Mouse (Mus musculus): ENCODE results near the gene Scp2. TPM values are rescaled to one million over a fixed set of nuclear protein-coding genes. Genes with fewer than 3 reads are reported as not detected.
"Not testable (repeated sequence)": the region's sequence is repeated elsewhere in the genome, so short reads cannot be mapped to it uniquely, and the experiment has no call there.

The Scp2 gene
- 138 TPM in 2 replicates for polyA plus RNA-seq (2016; fragmentation: Nextera tagmentation; extraction: Ambion mirVana)

DNA sequence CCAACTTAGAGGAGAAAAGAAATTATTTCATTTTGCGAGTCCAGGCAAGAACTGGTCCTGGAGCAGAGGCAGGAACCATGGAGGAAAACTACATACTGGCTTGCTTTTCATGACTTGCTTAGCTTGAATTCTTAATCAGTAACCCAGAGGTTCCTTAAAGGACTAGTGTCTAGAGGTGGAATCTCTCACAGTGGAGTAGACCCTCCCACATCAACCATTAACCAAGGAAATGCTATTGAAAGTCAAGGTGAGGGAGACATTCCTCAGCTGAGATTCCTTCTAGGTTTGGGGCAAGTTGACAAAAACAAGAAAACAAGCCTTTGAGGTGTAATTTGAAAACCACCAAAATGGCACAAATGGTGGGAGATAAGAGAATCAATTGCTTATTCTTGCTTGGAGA is at the start of gene Scp2:
Gene Scp2, minus strand, starts transcription at position 119 of the 400 bp plus-strand sequence.
- WGBS = 94% methylated on average over 1 of the region's 1 CpGs
- H3K27me3 ChIP-seq (ENCODE audit: low read depth, poor library complexity, severe bottlenecking) = no peaks in the 10 kb centered on the region
- H3K4me3 ChIP-seq = no peak within 1 kb of the TSS
- no peak for DNase-seq (ENCODE audit: low spot score)
- no peaks in the 10 kb centered on the region for H3K4me1 ChIP-seq
- no peak within 1 kb of the TSS for H3K27ac ChIP-seq
- H3K36me3 ChIP-seq = no peaks in the 10 kb centered on the region
- no peaks in the 10 kb centered on the region for H3K9me3 ChIP-seq (replicated peaks)

- no peak for DNase-seq (ENCODE audit: low spot score)
- 75% methylated on average over 2 of the region's 2 CpGs for WGBS
- Histone ChIP-seq H3K9me3 (replicated peaks) (no peaks in the 10 kb centered on the region), H3K4me1 (0 out of 2 replicates have a peak, but pooled peaks cover 3% of the 10 kb centered on the region), H3K4me3 (no peak overlapping the region), H3K36me3 (no peaks in the 10 kb centered on the region), H3K27me3 (ENCODE audit: low read depth, poor library complexity, severe bottlenecking) (no peaks in the 10 kb centered on the region), H3K27ac (no peak overlapping the region)
These were observed 48.1 kb upstream of the Scp2 start for GRCm38 (mm10) chr4:108192821-108193323.

- no peak overlapping the region for H3K27ac ChIP-seq
- no peaks in the 10 kb centered on the region for H3K36me3 ChIP-seq
- H3K27me3 ChIP-seq (ENCODE audit: low read depth, poor library complexity, severe bottlenecking) = no peaks in the 10 kb centered on the region
- H3K4me3 ChIP-seq = no peak overlapping the region
- no peaks in the 10 kb centered on the region for H3K9me3 ChIP-seq (replicated peaks)
- WGBS = 44% methylated on average over 1 of the region's 1 CpGs
- no peak for DNase-seq (ENCODE audit: low spot score)
- no peaks in the 10 kb centered on the region for H3K4me1 ChIP-seq
These were observed 37.5 kb upstream of the Scp2 start for GRCm38 (mm10) chr4:108182278-108182677.

DNA sequence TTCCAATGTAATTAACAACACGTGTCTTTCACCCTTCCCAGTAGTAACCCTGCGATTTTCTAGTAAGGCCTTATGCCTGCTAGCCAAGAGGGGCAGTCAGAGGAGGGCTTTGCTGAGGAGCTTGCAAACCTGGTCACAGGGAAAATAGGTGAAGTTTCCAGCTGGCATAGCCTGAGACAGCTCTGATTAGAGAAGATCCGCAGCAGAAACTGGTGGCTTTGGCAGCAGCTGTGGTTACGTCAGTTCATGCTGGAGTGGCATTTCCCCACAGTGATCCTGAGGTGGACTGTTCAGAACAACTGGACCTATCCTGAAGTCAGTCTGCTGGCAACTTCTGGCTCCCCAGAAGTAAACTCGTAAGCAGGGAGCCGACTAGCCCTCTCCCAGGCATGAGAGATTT is 23.3 kb upstream of the Scp2 start:
- Histone ChIP-seq H3K27ac (no peak overlapping the region), H3K4me1 (peaks cover 9% of the 10 kb centered on the region), H3K36me3 (peaks cover 13% of the 10 kb centered on the region), H3K27me3 (ENCODE audit: low read depth, poor library complexity, severe bottlenecking) (peaks cover 19% of the 10 kb centered on the region), H3K9me3 (replicated peaks) (no peaks in the 10 kb centered on the region), H3K4me3 (no peak overlapping the region)
- DNase-seq (ENCODE audit: low spot score) = no peak
- WGBS = 81% methylated on average over 6 of the region's 6 CpGs

DNA sequence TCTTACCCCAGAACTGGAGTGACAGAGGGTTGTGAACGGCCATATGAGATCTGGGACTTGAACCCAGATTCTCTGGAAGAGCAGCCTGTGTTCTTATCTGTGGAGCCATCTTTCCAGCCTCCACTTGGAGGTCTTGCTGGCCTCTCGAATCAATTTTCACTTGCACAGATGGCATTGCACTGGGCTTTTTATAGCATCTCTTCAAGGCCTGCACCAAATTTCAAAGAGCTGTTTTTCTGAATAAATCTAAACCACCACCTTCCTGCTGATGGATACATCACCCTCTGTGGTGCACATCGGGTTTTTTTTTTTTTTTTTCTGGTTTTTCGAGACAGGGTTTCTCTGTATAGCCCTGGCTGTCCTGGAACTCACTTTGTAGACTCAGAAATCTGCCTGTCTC is 22.1 kb upstream of the Scp2 start:
- Histone ChIP-seq H3K36me3 (peaks cover 13% of the 10 kb centered on the region), H3K4me1 (peaks cover 9% of the 10 kb centered on the region), H3K27me3 (ENCODE audit: low read depth, poor library complexity, severe bottlenecking) (peaks cover 19% of the 10 kb centered on the region), H3K9me3 (replicated peaks) (no peaks in the 10 kb centered on the region), H3K27ac (no peak overlapping the region), H3K4me3 (no peak overlapping the region)
- no peak for DNase-seq (ENCODE audit: low spot score)
- WGBS = 87% methylated on average over 4 of the region's 4 CpGs

DNA sequence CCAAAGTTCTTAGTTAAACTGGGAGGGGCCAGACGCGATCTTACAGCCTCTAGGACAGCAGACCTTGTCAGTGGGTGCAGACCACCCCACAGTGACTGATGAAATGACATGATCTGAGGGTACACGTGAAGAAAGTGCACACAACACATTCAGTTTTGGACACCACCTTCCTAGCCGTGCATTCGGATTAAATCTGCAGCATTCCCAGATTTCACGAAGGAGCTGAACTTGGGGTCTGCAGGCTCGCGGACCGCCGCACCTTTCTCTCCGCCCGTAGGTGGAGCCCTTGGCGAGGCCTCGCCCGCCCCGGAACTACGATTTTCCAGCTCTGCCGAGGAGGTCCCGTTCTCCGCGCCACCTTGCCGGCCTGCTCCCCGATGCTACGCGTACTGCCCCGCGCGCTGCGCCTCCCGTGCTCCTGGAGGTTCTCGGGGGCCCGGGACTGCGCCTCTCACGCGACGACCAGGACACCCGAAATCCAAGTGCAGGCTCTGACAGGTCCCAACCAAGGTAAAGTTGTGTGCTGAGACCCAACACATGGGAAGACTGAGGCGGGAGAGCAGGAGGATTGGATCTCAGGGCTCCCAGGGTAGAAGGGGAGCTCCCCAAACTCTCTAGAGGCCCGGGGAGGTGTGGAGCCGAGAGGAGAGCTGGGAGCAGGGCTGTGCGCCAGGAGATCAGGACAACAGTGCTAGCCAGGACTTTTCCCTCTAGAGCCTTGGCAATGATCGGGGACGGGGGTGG is 20.5 kb upstream of the Scp2 start, which contains the start of gene Echdc2:
Gene Echdc2, plus strand, starts transcription at position 286 of the 744 bp plus-strand sequence.
- peak within 1 kb of the TSS; percentile 65 for H3K4me3 ChIP-seq
- WGBS = 2% methylated on average over 43 of the region's 43 CpGs
- peak; percentile 77 for DNase-seq (ENCODE audit: low spot score)
- peak within 1 kb of the TSS; percentile 77 for H3K27ac ChIP-seq
- no peaks in the 10 kb centered on the region for H3K9me3 ChIP-seq (replicated peaks)
- peaks cover 5% of the 10 kb centered on the region for H3K36me3 ChIP-seq
- H3K4me1 ChIP-seq = peaks cover 9% of the 10 kb centered on the region
- H3K27me3 ChIP-seq (ENCODE audit: low read depth, poor library complexity, severe bottlenecking) = peaks cover 19% of the 10 kb centered on the region

GRCm38 (mm10) chr4:108163291-108163690 is 18.5 kb upstream of the Scp2 start:
- H3K9me3 ChIP-seq (replicated peaks) = no peaks in the 10 kb centered on the region
- H3K27ac ChIP-seq = no peak overlapping the region
- 88% methylated on average over 3 of the region's 3 CpGs for WGBS
- peaks cover 9% of the 10 kb centered on the region for H3K4me1 ChIP-seq
- peaks cover 19% of the 10 kb centered on the region for H3K27me3 ChIP-seq (ENCODE audit: low read depth, poor library complexity, severe bottlenecking)
- no peak overlapping the region for H3K4me3 ChIP-seq
- DNase-seq (ENCODE audit: low spot score) = no peak
- H3K36me3 ChIP-seq = no peaks in the 10 kb centered on the region

- 94% methylated on average over 8 of the region's 8 CpGs for WGBS
- H3K27ac ChIP-seq = no peak overlapping the region
- DNase-seq (ENCODE audit: low spot score) = no peak
These were observed 17.1 kb upstream of the Scp2 start for GRCm38 (mm10) chr4:108161936-108162335.

DNA sequence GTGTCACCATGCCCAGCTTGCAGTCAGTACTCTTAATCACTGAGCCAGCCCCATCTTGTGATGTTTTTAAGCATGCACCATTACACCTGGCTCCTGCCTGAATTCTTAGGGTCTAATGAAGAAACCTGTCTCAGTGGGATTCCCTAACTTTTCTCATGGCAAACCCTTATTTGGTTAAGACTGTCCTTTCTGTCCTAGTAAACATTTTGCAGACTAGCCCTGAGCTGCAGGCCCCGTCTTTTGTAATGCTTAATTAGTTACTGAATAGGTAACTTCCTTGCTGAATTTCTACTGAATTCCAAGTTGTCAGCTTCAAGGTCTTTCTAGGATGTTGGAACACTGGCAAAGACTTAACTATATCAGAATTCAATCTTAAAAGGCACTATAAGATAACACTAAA is 10.3 kb upstream of the Scp2 start:
- H3K4me3 ChIP-seq; H3K9me3 ChIP-seq (replicated peaks); H3K27me3 ChIP-seq (ENCODE audit: low read depth, poor library complexity, severe bottlenecking); H3K36me3 ChIP-seq; DNase-seq (ENCODE audit: low spot score); H3K4me1 ChIP-seq; H3K27ac ChIP-seq: not testable (repeated sequence)
- WGBS = 87% methylated on average over 1 of the region's 1 CpGs

More at GRCm38 (mm10) chr4:108161936-108162335, 17.1 kb upstream of the Scp2 start:
- Histone ChIP-seq H3K36me3 (no peaks in the 10 kb centered on the region), H3K4me3 (no peak overlapping the region), H3K4me1 (peaks cover 9% of the 10 kb centered on the region), H3K27me3 (ENCODE audit: low read depth, poor library complexity, severe bottlenecking) (peaks cover 19% of the 10 kb centered on the region), H3K9me3 (replicated peaks) (no peaks in the 10 kb centered on the region)

GRCm38 (mm10) chr4:108145554-108145953 is 756 bp upstream of the Scp2 start:
- not testable (repeated sequence) for H3K27ac ChIP-seq; H3K4me3 ChIP-seq; DNase-seq (ENCODE audit: low spot score); H3K36me3 ChIP-seq; H3K27me3 ChIP-seq (ENCODE audit: low read depth, poor library complexity, severe bottlenecking); H3K9me3 ChIP-seq (replicated peaks); H3K4me1 ChIP-seq
- 38% methylated on average over 3 of the region's 3 CpGs for WGBS

GRCm38 (mm10) chr4:108143778-108144177 is 1.0 kb downstream of the Scp2 start:
- no peak for DNase-seq (ENCODE audit: low spot score)
- H3K27me3 ChIP-seq (ENCODE audit: low read depth, poor library complexity, severe bottlenecking) = no peaks in the 10 kb centered on the region
- H3K4me1 ChIP-seq = no peaks in the 10 kb centered on the region
- no peak overlapping the region for H3K27ac ChIP-seq
- no peaks in the 10 kb centered on the region for H3K9me3 ChIP-seq (replicated peaks)
- H3K36me3 ChIP-seq = no peaks in the 10 kb centered on the region
- H3K4me3 ChIP-seq = no peak overlapping the region

GRCm38 (mm10) chr4:108143178-108143577 is 1.6 kb downstream of the Scp2 start:
- DNase-seq (ENCODE audit: low spot score); H3K4me1 ChIP-seq; H3K36me3 ChIP-seq; H3K27me3 ChIP-seq (ENCODE audit: low read depth, poor library complexity, severe bottlenecking); H3K4me3 ChIP-seq; H3K27ac ChIP-seq; H3K9me3 ChIP-seq (replicated peaks): not testable (repeated sequence)
- 77% methylated on average over 2 of the region's 2 CpGs for WGBS

- WGBS = 92% methylated on average over 5 of the region's 5 CpGs
- Histone ChIP-seq H3K4me1 (no peaks in the 10 kb centered on the region), H3K9me3 (replicated peaks) (no peaks in the 10 kb centered on the region), H3K27me3 (ENCODE audit: low read depth, poor library complexity, severe bottlenecking) (no peaks in the 10 kb centered on the region), H3K36me3 (no peaks in the 10 kb centered on the region), H3K4me3 (no peak overlapping the region), H3K27ac (no peak overlapping the region)
- no peak for DNase-seq (ENCODE audit: low spot score)
These were observed 7.9 kb downstream of the Scp2 start for GRCm38 (mm10) chr4:108136938-108137337.
